ENCODE assay signal across 14 mouse cellular contexts in genomic region chr7:136480641-136481202, GRCm38 (mm10).
DNase-seq lines count a peak whose midpoint lies in the region; ATAC-seq lines count a peak whose summit lies in the region.
"Had no signal": no experiment of that assay in that cellular context is flagged by ENCODE, and none has a peak within 500 bp of the region (broad histone marks: within the 10 kb centered on the region; RNA-seq: fewer than 3 reads in every experiment).

No protein-coding gene starts in this region.

- no peaks in the 10 kb centered on the region for H3K36me3 ChIP-seq in lung, embryonic 16.5 days (ENCODE audit: control insufficient read depth, insufficient read depth, low read length)
- no peaks in the 10 kb centered on the region for H3K36me3 ChIP-seq in intestine, embryonic 15.5 days

- intact Hi-C loops in heart, postnatal 25 days (cut with DNase I) = loop anchor here (5.0 to 10.0 kb wide), 2 partner anchors 328 to 646 kb away; no protein-coding TSS in a partner anchor
- intact Hi-C loops in left cerebral cortex, postnatal 36 days (cut with DNase I) = no loop called here

- peak; percentile 26; the same call in 1 of the 2 replicates for ATAC-seq in lung, embryonic 16.5 days (ENCODE audit: low read depth)
- ATAC-seq in intestine, embryonic 15.5 days = no peak
- ATAC-seq: midbrain, embryonic 16.5 days; Patski had no signal

- H3K9ac ChIP-seq in lung, embryonic 16.5 days (ENCODE audit: low read length) = no peak overlapping the region
- no peak overlapping the region for H3K9ac ChIP-seq in intestine, embryonic 15.5 days
- H3K9ac ChIP-seq: liver, embryonic 14.5 days had no signal

- 30% methylated on average over 13 of the region's 13 CpGs for WGBS in lung, embryonic 16.5 days
- WGBS in intestine, embryonic 15.5 days = 61% methylated on average over 13 of the region's 13 CpGs

- peaks cover 4% of the 10 kb centered on the region; the same call in 1 of the 2 replicates for H3K27me3 ChIP-seq in lung, embryonic 16.5 days (ENCODE audit: control insufficient read depth, insufficient read depth, low read depth, low read length)
- 0 out of 2 replicates have a peak, but pooled peaks cover 2% of the 10 kb centered on the region for H3K27me3 ChIP-seq in intestine, embryonic 15.5 days (replicated peaks)

- H3K4me2 ChIP-seq in lung, embryonic 16.5 days (ENCODE audit: low read depth, low read length) = no peak overlapping the region
- H3K4me2 ChIP-seq in intestine, embryonic 15.5 days (replicated peaks) = no peak overlapping the region

- H3K4me1 ChIP-seq in lung, embryonic 16.5 days (replicated peaks; ENCODE audit: control insufficient read depth, insufficient read depth, low read length) = peaks cover 7% of the 10 kb centered on the region; the same call in 1 of the 2 replicates
- no peaks in the 10 kb centered on the region for H3K4me1 ChIP-seq in intestine, embryonic 15.5 days (replicated peaks)

- H3K9me3 ChIP-seq in lung, embryonic 16.5 days (ENCODE audit: control insufficient read depth, low read length) = no peaks in the 10 kb centered on the region
- H3K9me3 ChIP-seq in intestine, embryonic 15.5 days = no peaks in the 10 kb centered on the region

- peak; percentile 40 for DNase-seq in gastrocnemius, adult 18-20 months (ENCODE audit: low spot score)
- no peak for DNase-seq in gastrocnemius, postnatal 10 days
- no peak for DNase-seq in lung, postnatal 14 days
- peak; percentile 48 for DNase-seq in heart, postnatal 25 days (ENCODE audit: low spot score)
- DNase-seq in left cerebral cortex, postnatal 36 days (ENCODE audit: low spot score in 2 of 2) = no peak
- no peak for DNase-seq in urinary bladder, postnatal 36 days (ENCODE audit: low spot score in 2 of 2)
- DNase-seq: cerebellum, adult 8-10 months; thymus, adult 2 months had no signal

- no peak overlapping the region for H3K27ac ChIP-seq in lung, embryonic 16.5 days (ENCODE audit: low read length)
- H3K27ac ChIP-seq in intestine, embryonic 15.5 days = no peak overlapping the region
- H3K27ac ChIP-seq: liver, embryonic 14.5 days; macrophage had no signal

- no peak overlapping the region for H3K4me3 ChIP-seq in lung, embryonic 16.5 days (ENCODE audit: low read length)
- H3K4me3 ChIP-seq in intestine, embryonic 15.5 days (replicated peaks) = no peak overlapping the region

Comparison
In these comparisons a context has a peak if more than half of its experiments do, and no peak if none do; other contexts are left out.
1. DNase-seq: peak in gastrocnemius, adult 18-20 months (single experiment) and heart, postnatal 25 days (single experiment); none in gastrocnemius, postnatal 10 days (single experiment), lung, postnatal 14 days (single experiment), left cerebral cortex, postnatal 36 days (0 of 2) and urinary bladder, postnatal 36 days (0 of 2).